Mouse (Mus musculus) brain, embryonic 14.5 days (tissue): ENCODE measurements around the gene 1600012H06Rik.
"Not testable (repeated sequence)": the region's sequence is repeated elsewhere in the genome, so short reads cannot be mapped to it uniquely, and the experiment has no call there.

Experiments
- CTCF ChIP-seq: fragments of 200-500 bp; IDR thresholded peaks from 2 replicates; pipeline ENCODE4 v1.5.1; 2012; ENCODE audit warnings: inconsistent platforms, mild to moderate bottlenecking, moderate library complexity, borderline replicate concordance; ENCODE audit not compliant: insufficient read depth, insufficient read length; ENCODE audit errors: extremely low read depth
- POLR2A ChIP-seq: fragments of 200-500 bp; IDR thresholded peaks from 2 replicates; pipeline ENCODE4 v1.6.1; 2012; ENCODE audit warnings: mild to moderate bottlenecking, inconsistent platforms, borderline replicate concordance; ENCODE audit not compliant: poor library complexity, insufficient read depth, insufficient read length, severe bottlenecking; ENCODE audit errors: extremely low read depth

- TF ChIP-seq POLR2A, CTCF: not testable (repeated sequence)
These were observed 47.9 kb upstream of the 1600012H06Rik start for GRCm38 (mm10) chr17:14895058-14895457.
